Mouse (Mus musculus) ES-Bruce4 (cell line): ENCODE measurements around the gene Timm44.

Experiments
- CTCF ChIP-seq: IDR thresholded peaks from one replicate; pipeline ENCODE4 v1.8.1; 2011; ENCODE audit warnings: low read depth, low read length
- EP300 ChIP-seq: IDR thresholded peaks from 2 replicates; pipeline ENCODE4 v1.6.1; 2011; ENCODE audit warnings: low read depth, low read length; ENCODE audit not compliant: insufficient read depth

DNA sequence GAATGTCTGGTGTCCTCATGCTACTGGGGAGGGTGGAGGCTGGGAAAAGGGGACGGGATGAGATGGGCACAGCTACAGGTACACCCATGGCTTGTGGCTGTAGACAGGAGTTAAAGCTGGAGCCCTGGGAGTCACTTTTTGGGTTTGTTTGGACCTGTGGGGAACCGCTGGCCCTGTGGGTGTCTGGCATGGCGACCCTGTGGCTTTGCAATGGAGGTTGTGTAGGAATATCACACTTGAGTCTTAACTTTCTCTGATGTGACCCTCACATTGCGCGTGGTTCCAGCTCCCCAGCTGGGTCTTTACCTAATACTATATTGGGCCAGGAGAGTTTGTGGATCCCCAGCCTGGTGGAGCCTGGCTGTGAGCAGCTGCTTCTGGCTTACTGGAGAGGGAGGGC is 30.7 kb downstream of the Timm44 start:
- TF ChIP-seq CTCF (no peak), EP300 (no peak)
